Mouse (Mus musculus) gastrocnemius, postnatal 25 days (tissue): ENCODE measurements around the gene Mfap5. TPM values are rescaled to one million over a fixed set of nuclear protein-coding genes. Genes with fewer than 3 reads are reported as not detected.
"Not testable (repeated sequence)": the region's sequence is repeated elsewhere in the genome, so short reads cannot be mapped to it uniquely, and the experiment has no call there.

Experiments
- DNase-seq: peaks from one replicate; pipeline ENCODE4 v3.0.0; 2022
- long read RNA-seq, 2 experiments: library from polyadenylated mRNA; stranded (forward); transcript quantifications; one replicate each; pipeline ENCODE4 v2.0.0; 2021
- total RNA-seq, 2 experiments: library from RNA; stranded (reverse); gene quantifications; 1 replicate in 1 of 2; 2 replicates in 1 of 2; pipeline ENCODE4 v1.2.3; 2021

The Mfap5 gene
- 10 to 100 TPM; 51.1 to 85.7 TPM for total RNA-seq
- long read RNA-seq, experiment 1, transcript Mfap5-207 (10 exons, 1,506 nt): major isoform, 90 of 105 reads
- long read RNA-seq, experiment 1, partial matches to known transcripts: 2 of 105 reads
- long read RNA-seq, experiment 1, other reads (novel, unspliced or antisense): 11 of 105 reads
- long read RNA-seq, experiment 2, transcript Mfap5-207 (10 exons, 1,506 nt): major isoform, 73 of 89 reads
- long read RNA-seq, experiment 2, partial matches to known transcripts: 4 of 89 reads
- long read RNA-seq, experiment 2, other reads (novel, unspliced or antisense): 10 of 89 reads

GRCm38 (mm10) chr6:122505545-122505944 lies at the start of gene Mfap5:
Gene Mfap5, plus strand, starts transcription at chr6:122505845.
- DNase-seq: no peak

GRCm38 (mm10) chr6:122458946-122459693 lies 46.5 kb upstream of the Mfap5 start:
- DNase-seq: no peak

GRCm38 (mm10) chr6:122466092-122466713 lies 39.4 kb upstream of the Mfap5 start:
- no peak for DNase-seq

- DNase-seq: no peak
Observed at GRCm38 (mm10) chr6:122469030-122469640, 36.5 kb upstream of the Mfap5 start.

GRCm38 (mm10) chr6:122470240-122470639 lies 35.4 kb upstream of the Mfap5 start:
- DNase-seq: no peak

GRCm38 (mm10) chr6:122471461-122471860 lies 34.2 kb upstream of the Mfap5 start:
- not testable (repeated sequence) for DNase-seq

- no peak for DNase-seq
Observed at GRCm38 (mm10) chr6:122478062-122478461, 27.6 kb upstream of the Mfap5 start.

GRCm38 (mm10) chr6:122485401-122486296 lies 20.0 kb upstream of the Mfap5 start:
- DNase-seq: no peak

- no peak for DNase-seq
Observed at GRCm38 (mm10) chr6:122486297-122487117, 19.1 kb upstream of the Mfap5 start.

GRCm38 (mm10) chr6:122490929-122491512 lies 14.6 kb upstream of the Mfap5 start:
- no peak for DNase-seq

GRCm38 (mm10) chr6:122491557-122491956 lies 14.1 kb upstream of the Mfap5 start:
- peak; percentile 27 for DNase-seq

GRCm38 (mm10) chr6:122492479-122492878 lies 13.2 kb upstream of the Mfap5 start:
- no peak for DNase-seq

GRCm38 (mm10) chr6:122493799-122494472 lies 11.7 kb upstream of the Mfap5 start:
- DNase-seq: no peak

- no peak for DNase-seq
Observed at GRCm38 (mm10) chr6:122495082-122495881, 10.4 kb upstream of the Mfap5 start.

- DNase-seq: no peak
Observed at GRCm38 (mm10) chr6:122496501-122496900, 9.1 kb upstream of the Mfap5 start.

- no peak for DNase-seq
Observed at GRCm38 (mm10) chr6:122498661-122499060, 7.0 kb upstream of the Mfap5 start, which contains the start of gene Rimklb. Gene Rimklb, minus strand, starts transcription at chr6:122498761.

- no peak for DNase-seq
Observed at GRCm38 (mm10) chr6:122505041-122505440, 604 bp upstream of the Mfap5 start.

- peak; percentile 83 for DNase-seq
Observed at GRCm38 (mm10) chr6:122508494-122508893, 2.8 kb downstream of the Mfap5 start.
